12 mouse cellular contexts compared by ENCODE assay signal in the genomic region with DNA sequence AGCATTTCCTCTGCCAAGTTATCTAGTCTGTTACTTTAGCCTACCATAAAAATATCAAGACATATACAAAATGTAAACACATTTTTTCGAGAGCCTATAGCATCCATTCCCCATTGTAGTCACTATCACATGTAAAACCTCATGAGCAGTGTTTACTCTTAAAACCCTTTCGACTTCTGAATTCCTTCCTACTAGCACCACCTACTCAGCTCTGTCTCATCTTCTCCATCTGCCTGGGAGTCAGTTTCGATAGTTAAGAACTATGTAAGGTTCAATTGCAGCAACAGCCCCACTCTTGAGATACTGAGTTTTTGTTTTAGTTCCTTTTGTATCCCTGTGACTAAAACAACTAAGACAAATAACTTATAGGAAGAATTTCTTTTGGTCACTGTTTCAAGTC.
"Had no signal": no experiment of that assay in that cellular context is flagged by ENCODE, and none has a peak within 500 bp of the region (broad histone marks: within the 10 kb centered on the region; RNA-seq: fewer than 3 reads in every experiment).

No protein-coding gene starts in this region.

- DNase-seq: retina, postnatal 1 day; right cerebral cortex, adult 18-20 months; right cerebral cortex, postnatal 14 days; right cerebral cortex, postnatal 25 days; right cerebral cortex, postnatal 4 days; spleen, adult 18-20 months; thymus, adult 18-20 months; thymus, adult 2 months; thymus, postnatal 14 days; thymus, postnatal 25 days; thymus, postnatal 36 days; thymus, postnatal 4 days had no signal
